Mouse (Mus musculus) bone marrow macrophage, adult 2 months (primary cell): ENCODE data around the gene Rbl1.

Source experiments
- CTCF ChIP-seq: IDR thresholded peaks from 2 replicates; pipeline ENCODE4 v1.5.1; 2012; ENCODE audit warnings: low read depth, mild to moderate bottlenecking, low read length, moderate library complexity
- POLR2A ChIP-seq: IDR thresholded peaks from 2 replicates; pipeline ENCODE4 v1.6.1; 2012; ENCODE audit warnings: mild to moderate bottlenecking, low read depth, low read length, borderline replicate concordance

DNA sequence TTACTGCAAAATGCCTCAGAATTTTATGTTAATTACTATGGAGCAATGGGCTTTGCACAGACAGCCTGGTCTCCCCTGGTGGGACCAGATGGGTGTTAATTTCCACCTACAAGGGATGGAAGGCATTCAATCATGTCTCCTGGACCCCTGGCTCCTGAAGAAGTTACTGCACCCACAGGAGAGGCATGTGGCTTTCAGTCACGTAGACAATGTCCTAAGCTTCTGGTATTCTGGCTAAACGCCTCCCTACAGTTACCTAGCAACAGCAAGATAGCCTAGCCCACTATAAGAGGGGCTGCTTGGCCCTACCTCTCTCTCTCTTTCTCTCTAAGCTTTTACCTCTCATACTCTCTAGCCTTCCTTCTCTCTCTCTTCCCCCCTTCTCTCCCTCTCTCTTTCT is 102.1 kb downstream of the Rbl1 start:
- TF ChIP-seq CTCF (no peak), POLR2A (no peak)
